Mouse (Mus musculus): Measurements from ENCODE around the gene 2310034G01Rik. TPM values are rescaled to one million over a fixed set of nuclear protein-coding genes. Genes with fewer than 3 reads are reported as not detected.
A peak's percentile ranks its signal among the peaks of the same experiment; 100 is the strongest.

2310034G01Rik gene
- total RNA-seq, 2 experiments from 2014 or later: 0.25 to 0.38 TPM

- no peak for DNase-seq
- intact Hi-C loops (cut with DNase I): no loop called here
These were observed 13.3 kb upstream of the 2310034G01Rik start for GRCm38 (mm10) chr19:46363294-46364009.

- intact Hi-C loops (cut with DNase I): no loop called here
- DNase-seq: no peak
These were observed 12.0 kb upstream of the 2310034G01Rik start for GRCm38 (mm10) chr19:46362104-46362503.

GRCm38 (mm10) chr19:46358381-46358780 lies 8.3 kb upstream of the 2310034G01Rik start:
- no peak for DNase-seq
- intact Hi-C loops (cut with DNase I): no loop called here

- no peak for DNase-seq
- intact Hi-C loops (cut with DNase I): no loop called here
These were observed 7.5 kb upstream of the 2310034G01Rik start for GRCm38 (mm10) chr19:46357344-46358280.

GRCm38 (mm10) chr19:46356701-46357138 lies 6.6 kb upstream of the 2310034G01Rik start:
- peak; percentile 54 to 68 for DNase-seq
- intact Hi-C loops (cut with DNase I): no loop called here

- intact Hi-C loops (cut with DNase I): no loop called here
- no peak for DNase-seq
These were observed 552 bp downstream of the 2310034G01Rik start for GRCm38 (mm10) chr19:46349550-46349949.

GRCm38 (mm10) chr19:46348761-46349458 lies 1.2 kb downstream of the 2310034G01Rik start:
- peak; percentile 64 to 66 for DNase-seq
- intact Hi-C loops (cut with DNase I): no loop called here

- intact Hi-C loops (cut with DNase I): no loop called here
These were observed 2.0 kb downstream of the 2310034G01Rik start for GRCm38 (mm10) chr19:46347936-46348668.

GRCm38 (mm10) chr19:46347146-46347545 lies 3.0 kb downstream of the 2310034G01Rik start:
- no peak for DNase-seq

More at GRCm38 (mm10) chr19:46347936-46348668, 2.0 kb downstream of the 2310034G01Rik start:
- no peak for DNase-seq

GRCm38 (mm10) chr19:46344710-46345419 lies 5.2 kb downstream of the 2310034G01Rik start:
- intact Hi-C loops (cut with DNase I): loop anchor here (5.0 kb wide), 1 partner anchor 107 kb away; no protein-coding TSS in a partner anchor
- no peak for DNase-seq

More at GRCm38 (mm10) chr19:46347146-46347545, 3.0 kb downstream of the 2310034G01Rik start:
- intact Hi-C loops (cut with DNase I): no loop called here

GRCm38 (mm10) chr19:46339287-46339971 lies 10.7 kb downstream of the 2310034G01Rik start:
- no peak for DNase-seq
- intact Hi-C loops (cut with DNase I): no loop called here

- no peak for DNase-seq
- intact Hi-C loops (cut with DNase I): no loop called here
These were observed 11.2 kb downstream of the 2310034G01Rik start for GRCm38 (mm10) chr19:46338942-46339286.

- intact Hi-C loops (cut with DNase I): no loop called here
- DNase-seq: peak; percentile 95 to 100
These were observed 11.7 kb downstream of the 2310034G01Rik start, which contains the start of gene Cuedc2 for GRCm38 (mm10) chr19:46338331-46338936. Cuedc2 (minus strand) TSS chr19:46338702.

GRCm38 (mm10) chr19:46337719-46338330 lies 12.3 kb downstream of the 2310034G01Rik start:
- intact Hi-C loops (cut with DNase I): no loop called here
- no peak for DNase-seq

- DNase-seq: no peak
- intact Hi-C loops (cut with DNase I): no loop called here
These were observed 16.2 kb downstream of the 2310034G01Rik start for GRCm38 (mm10) chr19:46333906-46334305.

GRCm38 (mm10) chr19:46332721-46333339 lies 17.3 kb downstream of the 2310034G01Rik start:
- intact Hi-C loops (cut with DNase I): no loop called here
- DNase-seq: no peak

GRCm38 (mm10) chr19:46331936-46332335 lies 18.2 kb downstream of the 2310034G01Rik start:
- DNase-seq: no peak
- intact Hi-C loops (cut with DNase I): no loop called here

Data from gastrocnemius, postnatal 36 days (tissue).